8 mouse cellular contexts compared by ENCODE assay signal in genomic region chr11:60210305-60210724, GRCm38 (mm10). TPM values are rescaled to one million over a fixed set of nuclear protein-coding genes. Genes with fewer than 3 reads are reported as not detected.
DNase-seq lines count a peak whose midpoint lies in the region; ATAC-seq and TF ChIP-seq lines count a peak whose summit lies in the region.

No protein-coding gene starts in this region.

- under 1% methylated on average over 47 of the region's 47 CpGs for WGBS in embryonic facial prominence, embryonic 15.5 days
- under 1% methylated on average over 45 of the region's 47 CpGs for WGBS in limb, embryonic 14.5 days
- WGBS in midbrain, embryonic 16.5 days = under 1% methylated on average over 46 of the region's 47 CpGs
- WGBS in spleen, adult 2 months = under 1% methylated on average over 47 of the region's 47 CpGs

- H3K4me1 ChIP-seq in embryonic facial prominence, embryonic 15.5 days = peaks cover 77% of the 10 kb centered on the region
- peaks cover 55% of the 10 kb centered on the region for H3K4me1 ChIP-seq in limb, embryonic 14.5 days (ENCODE audit: control insufficient read depth, insufficient read depth, low read length)
- peaks cover 41% of the 10 kb centered on the region for H3K4me1 ChIP-seq in midbrain, embryonic 16.5 days (ENCODE audit: control insufficient read depth, insufficient read depth, low read length)
- H3K4me1 ChIP-seq in spleen, adult 2 months (ENCODE audit: control insufficient read depth, insufficient read depth, insufficient read length) = peaks cover 18% of the 10 kb centered on the region; the same call in 1 of the 2 replicates

- DNase-seq in 3134 (ENCODE audit: extremely low read depth, insufficient read length, low spot score) = peak; percentile 95
- DNase-seq in adrenal gland, postnatal 4 days (ENCODE audit: low spot score in 2 of 2) = peak; percentile 88 to 90
- peak; percentile 94 to 96 for DNase-seq in heart, adult 9 months (ENCODE audit: low spot score in 2 of 2)
- DNase-seq in kidney, adult 9 months = peak; percentile 96
- peak; percentile 94 for DNase-seq in limb, embryonic 14.5 days (ENCODE audit: low spot score)
- DNase-seq in spleen, adult 2 months (ENCODE audit: low read depth in 1 of 2, low spot score in 2 of 2) = peak; percentile 82 to 96

- peak overlapping the region; percentile 82 for H3K27ac ChIP-seq in embryonic facial prominence, embryonic 15.5 days (replicated peaks)
- peak overlapping the region; percentile 78 for H3K27ac ChIP-seq in limb, embryonic 14.5 days (replicated peaks; ENCODE audit: low read depth, low read length)
- H3K27ac ChIP-seq in midbrain, embryonic 16.5 days (ENCODE audit: low read length) = peak overlapping the region; percentile 80
- H3K27ac ChIP-seq in spleen, adult 2 months (ENCODE audit: insufficient read depth, low read length) = peak overlapping the region; percentile 24

- peak; percentile 91 for ATAC-seq in embryonic facial prominence, embryonic 15.5 days (ENCODE audit: insufficient number of reproducible peaks, low FRiP score, low TSS enrichment, low read depth)
- peak; percentile 89 for ATAC-seq in limb, embryonic 14.5 days (ENCODE audit: low FRiP score, low read depth)
- peak; percentile 81 for ATAC-seq in midbrain, embryonic 16.5 days

- no peak for TF ChIP-seq CTCF in spleen, adult 2 months (IDR thresholded peaks at IDR 0.05; ENCODE audit: extremely low read depth, insufficient read depth, insufficient read length, insufficient replicate concordance)

- H3K27me3 ChIP-seq in embryonic facial prominence, embryonic 15.5 days = no peaks in the 10 kb centered on the region
- H3K27me3 ChIP-seq in limb, embryonic 14.5 days (ENCODE audit: control insufficient read depth, insufficient read depth, low read length) = no peaks in the 10 kb centered on the region
- no peaks in the 10 kb centered on the region for H3K27me3 ChIP-seq in midbrain, embryonic 16.5 days (ENCODE audit: control insufficient read depth, insufficient read depth, low read depth, low read length)
- H3K27me3 ChIP-seq in spleen, adult 2 months (ENCODE audit: control insufficient read depth, insufficient read depth, low read length) = no peaks in the 10 kb centered on the region

- H3K36me3 ChIP-seq in embryonic facial prominence, embryonic 15.5 days = peaks cover 20% of the 10 kb centered on the region
- peaks cover 20% of the 10 kb centered on the region for H3K36me3 ChIP-seq in limb, embryonic 14.5 days (ENCODE audit: control insufficient read depth, insufficient read depth, low read length)
- no peaks in the 10 kb centered on the region for H3K36me3 ChIP-seq in midbrain, embryonic 16.5 days (ENCODE audit: control insufficient read depth, insufficient read depth, low read length)
- peaks cover 9% of the 10 kb centered on the region for H3K36me3 ChIP-seq in spleen, adult 2 months (ENCODE audit: control insufficient read depth, insufficient read depth, low read length)

- H3K9me3 ChIP-seq in embryonic facial prominence, embryonic 15.5 days (replicated peaks) = no peaks in the 10 kb centered on the region
- H3K9me3 ChIP-seq in limb, embryonic 14.5 days (ENCODE audit: control insufficient read depth, low read length) = no peaks in the 10 kb centered on the region
- H3K9me3 ChIP-seq in midbrain, embryonic 16.5 days (replicated peaks; ENCODE audit: control insufficient read depth, low read length, poor library complexity, severe bottlenecking) = no peaks in the 10 kb centered on the region

- H3K4me2 ChIP-seq in embryonic facial prominence, embryonic 15.5 days (replicated peaks) = peak overlapping the region; percentile 80
- H3K4me2 ChIP-seq in limb, embryonic 14.5 days (replicated peaks; ENCODE audit: low read depth, low read length, severe bottlenecking) = peak overlapping the region; percentile 68
- peak overlapping the region; percentile 70 for H3K4me2 ChIP-seq in midbrain, embryonic 16.5 days (ENCODE audit: low read length)

- peak overlapping the region; percentile 52 for H3K4me3 ChIP-seq in embryonic facial prominence, embryonic 15.5 days (replicated peaks)
- H3K4me3 ChIP-seq in limb, embryonic 14.5 days (replicated peaks; ENCODE audit: low read length) = peak overlapping the region; percentile 43
- H3K4me3 ChIP-seq in midbrain, embryonic 16.5 days (ENCODE audit: low read depth, low read length) = peak overlapping the region; percentile 44
- peak overlapping the region; percentile 54 for H3K4me3 ChIP-seq in spleen, adult 2 months (ENCODE audit: extremely low read depth, insufficient read depth, insufficient read length)

- 0 out of 2 replicates have a peak, but pooled peaks have one; percentile 26 for TF ChIP-seq POLR2A in limb, embryonic 14.5 days (IDR thresholded peaks at IDR 0.05; ENCODE audit: borderline replicate concordance, extremely low read depth, insufficient read depth, insufficient read length)
- no peak for TF ChIP-seq POLR2A in spleen, adult 2 months (IDR thresholded peaks at IDR 0.05; ENCODE audit: low read depth, low read length)

- H3K9ac ChIP-seq in embryonic facial prominence, embryonic 15.5 days = peak overlapping the region; percentile 31; the same call in 1 of the 2 replicates
- peak overlapping the region; percentile 31 for H3K9ac ChIP-seq in limb, embryonic 14.5 days (ENCODE audit: low read depth, low read length, severe bottlenecking)
- peak overlapping the region; percentile 60 for H3K9ac ChIP-seq in midbrain, embryonic 16.5 days (ENCODE audit: low read depth, low read length)

RNA-seq across cellular contexts. Expression of gene Srebf1, which starts 12.1 kb away (rescaled TPM):
- 100 to 1,000 TPM; 135 to 160 TPM for total RNA-seq in adrenal gland, postnatal 4 days (2021)
- polyA plus RNA-seq in embryonic facial prominence, embryonic 15.5 days (2015; fragmentation: Nextera tagmentation; extraction: Ambion mirVana) = 76.7 and 78.1 TPM in 2 replicates
- 96.5 and 147 TPM in 2 replicates for polyA plus RNA-seq in limb, embryonic 14.5 days (2012; rRNA removed)
- 77.1 and 80.7 TPM in 2 replicates for polyA plus RNA-seq in limb, embryonic 14.5 days (2014; fragmentation: Nextera tagmentation; extraction: Ambion mirVana)
- polyA plus RNA-seq in midbrain, embryonic 16.5 days (2015; fragmentation: Nextera tagmentation; extraction: Ambion mirVana) = 31.9 and 34.1 TPM in 2 replicates
- polyA plus RNA-seq in spleen, adult 2 months (2012; rRNA removed) = 106 and 140 TPM in 2 replicates

Comparison
In these comparisons a context has a peak if more than half of its experiments do, and no peak if none do; other contexts are left out.
1. Peak in every context shown above with its lines: DNase-seq, ATAC-seq, H3K4me3 ChIP-seq and H3K27ac ChIP-seq.
2. H3K27ac ChIP-seq: peak in every context shown above with its lines; median percentile 82 in embryonic facial prominence, embryonic 15.5 days; 80 in midbrain, embryonic 16.5 days; 78 in limb, embryonic 14.5 days; 24 in spleen, adult 2 months.